Comparison of ENCODE assay signal across 8 mouse cellular contexts in the genomic region with DNA sequence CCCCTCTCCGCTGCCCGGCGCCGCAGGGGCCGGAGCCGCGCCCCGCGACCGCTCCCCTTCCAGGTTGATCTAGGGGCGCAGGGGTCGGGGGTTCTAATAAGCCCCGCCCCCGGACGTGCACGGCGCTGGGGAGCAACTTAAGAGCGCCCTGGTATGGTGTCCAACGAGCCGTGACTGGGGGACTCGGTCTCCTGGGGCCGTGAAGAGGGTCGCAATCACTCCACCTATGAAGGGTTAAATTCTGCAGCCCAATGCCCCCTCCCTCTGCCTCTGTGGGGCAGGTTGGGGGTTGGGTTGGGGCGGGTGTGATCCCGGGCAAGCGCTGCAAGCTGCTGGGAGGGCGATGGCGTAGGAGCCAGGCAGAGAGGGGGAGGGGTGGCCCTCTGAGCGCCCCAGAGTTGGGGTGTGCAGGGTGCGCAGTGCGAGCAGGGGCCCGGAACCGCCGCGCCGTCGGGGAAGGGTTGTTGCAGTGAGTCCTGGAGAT. TPM values are rescaled to one million over a fixed set of nuclear protein-coding genes. Genes with fewer than 3 reads are reported as not detected.
DNase-seq lines count a peak whose midpoint lies in the region; ATAC-seq lines count a peak whose summit lies in the region.

No protein-coding gene starts in this region.

- 0% methylated on average over 37 of the region's 37 CpGs for WGBS in intestine, embryonic 15.5 days
- under 1% methylated on average over 35 of the region's 37 CpGs for whole genome bisulfite sequencing in limb, embryonic 10.5 days
- WGBS in midbrain, embryonic 10.5 days, result under 1% methylated on average over 37 of the region's 37 CpGs

- intact Hi-C loops in gastrocnemius, postnatal 36 days (cut with DNase I), result no loop called here

- peak; percentile 86 to 94 for DNase-seq in adrenal gland, adult (ENCODE audit: inconsistent age in 2 of 2, low spot score in 1 of 2)
- DNase-seq in embryo, embryonic 10.5 days (ENCODE audit: low spot score), result peak; percentile 61
- peak; percentile 53 to 66 for DNase-seq in gastrocnemius, postnatal 36 days
- peak; percentile 69 for DNase-seq in limb, embryonic 10.5 days (ENCODE audit: low spot score)
- peak; percentile 66 for DNase-seq in midbrain, embryonic 10.5 days (ENCODE audit: low spot score)
- peak; percentile 54 to 57 for DNase-seq in right cerebral cortex, postnatal 36 days (ENCODE audit: low spot score in 2 of 2)
- DNase-seq in adipocyte (ENCODE audit: low spot score), result no peak

- peak overlapping the region; percentile 90 for H3K27ac ChIP-seq in intestine, embryonic 15.5 days
- peak overlapping the region; percentile 93 for H3K27ac ChIP-seq in limb, embryonic 10.5 days
- peak overlapping the region; percentile 92 for H3K27ac ChIP-seq in midbrain, embryonic 10.5 days (replicated peaks)

- no peaks in the 10 kb centered on the region for H3K36me3 ChIP-seq in intestine, embryonic 15.5 days
- H3K36me3 ChIP-seq in limb, embryonic 10.5 days, result no peaks in the 10 kb centered on the region
- no peaks in the 10 kb centered on the region for H3K36me3 ChIP-seq in midbrain, embryonic 10.5 days

- peak; percentile 88 for ATAC-seq in intestine, embryonic 15.5 days

- peak overlapping the region; percentile 93 for H3K9ac ChIP-seq in intestine, embryonic 15.5 days

- no peaks in the 10 kb centered on the region for H3K9me3 ChIP-seq in intestine, embryonic 15.5 days
- H3K9me3 ChIP-seq in limb, embryonic 10.5 days (replicated peaks), result no peaks in the 10 kb centered on the region
- no peaks in the 10 kb centered on the region for H3K9me3 ChIP-seq in midbrain, embryonic 10.5 days (replicated peaks)

- peak overlapping the region; percentile 95 for H3K4me3 ChIP-seq in intestine, embryonic 15.5 days (replicated peaks)
- peak overlapping the region; percentile 85 for H3K4me3 ChIP-seq in limb, embryonic 10.5 days
- H3K4me3 ChIP-seq in midbrain, embryonic 10.5 days, result peak overlapping the region; percentile 89

- H3K4me1 ChIP-seq in intestine, embryonic 15.5 days (replicated peaks), result peaks cover 21% of the 10 kb centered on the region
- peaks cover 36% of the 10 kb centered on the region for H3K4me1 ChIP-seq in limb, embryonic 10.5 days
- peaks cover 32% of the 10 kb centered on the region for H3K4me1 ChIP-seq in midbrain, embryonic 10.5 days

- peak overlapping the region; percentile 81 for H3K4me2 ChIP-seq in intestine, embryonic 15.5 days (replicated peaks)

- no peaks in the 10 kb centered on the region for H3K27me3 ChIP-seq in intestine, embryonic 15.5 days (replicated peaks)
- H3K27me3 ChIP-seq in limb, embryonic 10.5 days (ENCODE audit: low read depth, poor library complexity, severe bottlenecking), result peaks cover 15% of the 10 kb centered on the region
- H3K27me3 ChIP-seq in midbrain, embryonic 10.5 days (ENCODE audit: low read depth, poor library complexity, severe bottlenecking), result peaks cover 14% of the 10 kb centered on the region

RNA-seq across cellular contexts. Expression of gene Zbtb4, which starts 0.5 kb away (rescaled TPM):
- 10 to 100 TPM; 24.3 to 26.2 TPM for total RNA-seq in gastrocnemius, postnatal 36 days (2021)
- 2.3 and 2.4 TPM in 2 replicates for polyA plus RNA-seq in intestine, embryonic 15.5 days (2015; fragmentation: Nextera tagmentation; extraction: Ambion mirVana)
- polyA plus RNA-seq in limb, embryonic 10.5 days (2016; fragmentation: Nextera tagmentation; extraction: Ambion mirVana), result 0.25 and 0.59 TPM in 2 replicates
- polyA plus RNA-seq in midbrain, embryonic 10.5 days (2016; fragmentation: Nextera tagmentation; extraction: Ambion mirVana), result 0.64 and 0.91 TPM in 2 replicates

RNA-seq across cellular contexts. Expression of gene Slc35g3, which starts 4.4 kb away (rescaled TPM):
- total RNA-seq in gastrocnemius, postnatal 36 days (2021), result not detected
- 0.15 and 0.16 TPM in 2 replicates for polyA plus RNA-seq in intestine, embryonic 15.5 days (2015; fragmentation: Nextera tagmentation; extraction: Ambion mirVana)
- 0.09 and 0.10 TPM in 2 replicates for polyA plus RNA-seq in limb, embryonic 10.5 days (2016; fragmentation: Nextera tagmentation; extraction: Ambion mirVana)
- 0.09 TPM in 1 of 2 replicates, not detected in the other for polyA plus RNA-seq in midbrain, embryonic 10.5 days (2016; fragmentation: Nextera tagmentation; extraction: Ambion mirVana)

RNA-seq across cellular contexts. Expression of gene Polr2a, which starts 7.7 kb away (rescaled TPM):
- total RNA-seq in gastrocnemius, postnatal 36 days (2021), result 10 to 100 TPM; 28.7 to 29.2 TPM
- 18.1 and 19.1 TPM in 2 replicates for polyA plus RNA-seq in intestine, embryonic 15.5 days (2015; fragmentation: Nextera tagmentation; extraction: Ambion mirVana)
- 41.8 and 47.0 TPM in 2 replicates for polyA plus RNA-seq in limb, embryonic 10.5 days (2016; fragmentation: Nextera tagmentation; extraction: Ambion mirVana)
- 25.6 and 32.2 TPM in 2 replicates for polyA plus RNA-seq in midbrain, embryonic 10.5 days (2016; fragmentation: Nextera tagmentation; extraction: Ambion mirVana)

RNA-seq across cellular contexts. Expression of gene Chrnb1, which starts 29.6 kb away (rescaled TPM):
- total RNA-seq in gastrocnemius, postnatal 36 days (2021), result 10 to 100 TPM; 29.2 to 33.1 TPM
- polyA plus RNA-seq in intestine, embryonic 15.5 days (2015; fragmentation: Nextera tagmentation; extraction: Ambion mirVana), result 3.5 and 4.3 TPM in 2 replicates
- 0.87 and 2.5 TPM in 2 replicates for polyA plus RNA-seq in limb, embryonic 10.5 days (2016; fragmentation: Nextera tagmentation; extraction: Ambion mirVana)
- 1.1 TPM in 2 replicates for polyA plus RNA-seq in midbrain, embryonic 10.5 days (2016; fragmentation: Nextera tagmentation; extraction: Ambion mirVana)

RNA-seq across cellular contexts. Expression of gene Fgf11, which starts 35.5 kb away (rescaled TPM):
- total RNA-seq in gastrocnemius, postnatal 36 days (2021), result 1 to 10 TPM; 4.6 to 4.8 TPM
- 1.2 and 1.4 TPM in 2 replicates for polyA plus RNA-seq in intestine, embryonic 15.5 days (2015; fragmentation: Nextera tagmentation; extraction: Ambion mirVana)
- 0.40 and 0.55 TPM in 2 replicates for polyA plus RNA-seq in limb, embryonic 10.5 days (2016; fragmentation: Nextera tagmentation; extraction: Ambion mirVana)
- 1.0 and 1.4 TPM in 2 replicates for polyA plus RNA-seq in midbrain, embryonic 10.5 days (2016; fragmentation: Nextera tagmentation; extraction: Ambion mirVana)
